Comparison of ENCODE assay signal across 9 mouse cellular contexts in genomic region chr17:86271277-86271676, GRCm38 (mm10).
DNase-seq lines count a peak whose midpoint lies in the region; ATAC-seq and TF ChIP-seq lines count a peak whose summit lies in the region.
"Had no signal": no experiment of that assay in that cellular context is flagged by ENCODE, and none has a peak within 500 bp of the region (broad histone marks: within the 10 kb centered on the region; RNA-seq: fewer than 3 reads in every experiment).

No protein-coding gene starts in this region.

- H3K4me2 ChIP-seq in lung, embryonic 15.5 days = no peak overlapping the region
- H3K4me2 ChIP-seq in embryonic facial prominence, embryonic 11.5 days (ENCODE audit: low read depth, low read length) = no peak overlapping the region
- peak overlapping the region; percentile 19; the same call in 1 of the 2 replicates for H3K4me2 ChIP-seq in limb, embryonic 13.5 days (replicated peaks)
- H3K4me2 ChIP-seq: midbrain, embryonic 12.5 days had no signal

- no peaks in the 10 kb centered on the region for H3K36me3 ChIP-seq in lung, embryonic 15.5 days
- H3K36me3 ChIP-seq in embryonic facial prominence, embryonic 11.5 days (replicated peaks; ENCODE audit: control insufficient read depth, insufficient read depth, low read depth, low read length) = no peaks in the 10 kb centered on the region
- no peaks in the 10 kb centered on the region for H3K36me3 ChIP-seq in limb, embryonic 13.5 days
- H3K36me3 ChIP-seq: midbrain, embryonic 12.5 days had no signal

- TF ChIP-seq CTCF in gastrocnemius, adult 2 months (IDR thresholded peaks at IDR 0.05) = no peak

- peaks cover 8% of the 10 kb centered on the region for H3K4me1 ChIP-seq in lung, embryonic 15.5 days
- H3K4me1 ChIP-seq in embryonic facial prominence, embryonic 11.5 days (ENCODE audit: control insufficient read depth, insufficient read depth, low read length) = peaks cover 10% of the 10 kb centered on the region
- H3K4me1 ChIP-seq in limb, embryonic 13.5 days = peaks cover 35% of the 10 kb centered on the region
- H3K4me1 ChIP-seq: midbrain, embryonic 12.5 days had no signal

- peak; percentile 69 for DNase-seq in gastrocnemius, adult 2 months
- no peak for DNase-seq in gastrocnemius, postnatal 14 days
- DNase-seq in lung, postnatal 4 days = no peak
- peak; percentile 82 for DNase-seq in embryonic facial prominence, embryonic 11.5 days (ENCODE audit: low spot score)
- DNase-seq in cerebellum, postnatal 4 days (ENCODE audit: low spot score in 2 of 2) = no peak

- H3K27me3 ChIP-seq in lung, embryonic 15.5 days = no peaks in the 10 kb centered on the region
- no peaks in the 10 kb centered on the region for H3K27me3 ChIP-seq in embryonic facial prominence, embryonic 11.5 days (ENCODE audit: control insufficient read depth, insufficient read depth, low read length)
- H3K27me3 ChIP-seq in limb, embryonic 13.5 days = no peaks in the 10 kb centered on the region
- H3K27me3 ChIP-seq: midbrain, embryonic 12.5 days had no signal

- H3K9me3 ChIP-seq in lung, embryonic 15.5 days = no peaks in the 10 kb centered on the region
- H3K9me3 ChIP-seq in embryonic facial prominence, embryonic 11.5 days (replicated peaks; ENCODE audit: control insufficient read depth, low read length) = no peaks in the 10 kb centered on the region
- no peaks in the 10 kb centered on the region for H3K9me3 ChIP-seq in limb, embryonic 13.5 days
- H3K9me3 ChIP-seq: midbrain, embryonic 12.5 days had no signal

- H3K27ac ChIP-seq in gastrocnemius, adult 2 months = peak overlapping the region; percentile 1; the same call in 1 of the 2 replicates
- no peak overlapping the region for H3K27ac ChIP-seq in lung, embryonic 15.5 days
- no peak overlapping the region for H3K27ac ChIP-seq in embryonic facial prominence, embryonic 11.5 days (replicated peaks; ENCODE audit: low read depth, low read length)
- no peak overlapping the region; the same call in 1 of the 2 replicates for H3K27ac ChIP-seq in limb, embryonic 13.5 days
- H3K27ac ChIP-seq: midbrain, embryonic 12.5 days had no signal

- intact Hi-C loops in gastrocnemius, adult 2 months (cut with DNase I) = no loop called here
- intact Hi-C loops in gastrocnemius, postnatal 14 days (cut with DNase I; ENCODE audit: low total_unique reads) = no loop called here

- no peak overlapping the region for H3K4me3 ChIP-seq in gastrocnemius, adult 2 months
- no peak overlapping the region for H3K4me3 ChIP-seq in lung, embryonic 15.5 days
- H3K4me3 ChIP-seq in embryonic facial prominence, embryonic 11.5 days (ENCODE audit: low read depth, low read length) = no peak overlapping the region
- no peak overlapping the region for H3K4me3 ChIP-seq in limb, embryonic 13.5 days
- H3K4me3 ChIP-seq: midbrain, embryonic 12.5 days had no signal

- H3K9ac ChIP-seq in lung, embryonic 15.5 days = no peak overlapping the region
- no peak overlapping the region for H3K9ac ChIP-seq in embryonic facial prominence, embryonic 11.5 days (replicated peaks; ENCODE audit: low read length)
- H3K9ac ChIP-seq in limb, embryonic 13.5 days = no peak overlapping the region; the same call in 1 of the 2 replicates
- H3K9ac ChIP-seq: midbrain, embryonic 12.5 days had no signal

- ATAC-seq in lung, embryonic 15.5 days (ENCODE audit: borderline replicate concordance, extremely low read depth, low FRiP score, low TSS enrichment) = peak; percentile 73; the same call in 1 of the 2 replicates
- ATAC-seq in embryonic facial prominence, embryonic 11.5 days (replicated peaks; ENCODE audit: insufficient number of reproducible peaks, low FRiP score, low TSS enrichment, low read depth) = no peak; the same call in 1 of the 2 replicates
- ATAC-seq in limb, embryonic 13.5 days (ENCODE audit: low FRiP score, low read depth) = peak; percentile 66; the same call in 1 of the 2 replicates
- ATAC-seq in activated CD4-positive, CD25-positive, alpha-beta regulatory T cell, adult 4 months = no peak

- WGBS in lung, embryonic 15.5 days = 22% methylated on average over 4 of the region's 4 CpGs
- 16% methylated on average over 4 of the region's 4 CpGs for WGBS in embryonic facial prominence, embryonic 11.5 days
- 11% methylated on average over 4 of the region's 4 CpGs for WGBS in limb, embryonic 13.5 days

Comparison
In these comparisons a context has a peak if more than half of its experiments do, and no peak if none do; other contexts are left out.
1. DNase-seq: peak in gastrocnemius, adult 2 months (single experiment) and embryonic facial prominence, embryonic 11.5 days (single experiment); none in gastrocnemius, postnatal 14 days (single experiment), lung, postnatal 4 days (0 of 2) and cerebellum, postnatal 4 days (0 of 2).
2. ATAC-seq: peak in lung, embryonic 15.5 days (single experiment) and limb, embryonic 13.5 days (single experiment); none in embryonic facial prominence, embryonic 11.5 days (single experiment) and activated CD4-positive, CD25-positive, alpha-beta regulatory T cell, adult 4 months (single experiment).